Mouse (Mus musculus) forebrain, embryonic 13.5 days (tissue): Measurements from ENCODE around the gene Hoxd3. TPM values are rescaled to one million over a fixed set of nuclear protein-coding genes. Genes with fewer than 3 reads are reported as not detected.

Experiments used
- ATAC-seq: fragments of 200-750 bp; cut with Nextera tagmentation; 2 replicates; pipeline ENCODE4 v1.8.0; 2017
- H3K27ac ChIP-seq: fragments of 300-500 bp; sonication (generic); 2 replicates; pipeline ENCODE4 v1.5.1; 2015; ENCODE audit warnings: inconsistent platforms, mild to moderate bottlenecking, moderate library complexity
- H3K27me3 ChIP-seq: fragments of 300-500 bp; sonication (generic); 2 replicates; pipeline ENCODE4 v1.6.1; 2015; ENCODE audit warnings: mild to moderate bottlenecking, inconsistent platforms
- H3K36me3 ChIP-seq: fragments of 300-500 bp; sonication (generic); 2 replicates; pipeline ENCODE4 v1.6.1; 2015; ENCODE audit warnings: mild to moderate bottlenecking, inconsistent platforms; ENCODE audit not compliant: poor library complexity, severe bottlenecking
- H3K4me1 ChIP-seq: fragments of 300-500 bp; sonication (generic); 2 replicates; pipeline ENCODE4 v1.6.1; 2015; ENCODE audit warnings: inconsistent platforms
- H3K4me2 ChIP-seq: fragments of 300-500 bp; sonication (generic); 2 replicates; pipeline ENCODE4 v1.6.1; 2015; ENCODE audit warnings: inconsistent platforms, mild to moderate bottlenecking, moderate library complexity
- H3K4me3 ChIP-seq: fragments of 300-500 bp; sonication (generic); 2 replicates; pipeline ENCODE4 v1.5.1; 2015; ENCODE audit warnings: mild to moderate bottlenecking, inconsistent platforms
- H3K9ac ChIP-seq: fragments of 300-500 bp; sonication (generic); 2 replicates; pipeline ENCODE4 v1.6.1; 2015; ENCODE audit warnings: mild to moderate bottlenecking, inconsistent platforms
- H3K9me3 ChIP-seq: fragments of 300-500 bp; sonication (generic); replicated peaks from 2 replicates; pipeline ENCODE4 v1.6.1; 2016; ENCODE audit warnings: inconsistent platforms
- WGBS: fragments of 180-500 bp; shearing (Covaris S2); methylation state at CpG from one replicate; pipeline ENCODE4 v1.1.7; 2015; 5-methylcytosine and 5-hydroxymethylcytosine counted together
- polyA plus RNA-seq: library from polyadenylated mRNA; unstranded; fragments of >200 nt; fragmentation: Nextera tagmentation; extraction: Ambion mirVana; gene quantifications from 2 replicates; pipeline ENCODE4 v1.2.1, GENCODE M21; 2015

Gene Hoxd3
- polyA plus RNA-seq, 1 experiment from 2014 or later = not detected

GRCm38 (mm10) chr2:74672481-74673362 lies 39.0 kb upstream of the Hoxd3 start:
- Histone ChIP-seq H3K9ac (no peak overlapping the region), H3K27ac (no peak overlapping the region), H3K27me3 (peaks cover 99% of the 10 kb centered on the region), H3K36me3 (no peaks in the 10 kb centered on the region), H3K4me2 (peak overlapping the region; percentile 52), H3K9me3 (no peaks in the 10 kb centered on the region), H3K4me3 (0 out of 2 replicates have a peak overlapping the region, but pooled peaks have one; percentile 8), H3K4me1 (peaks cover 14% of the 10 kb centered on the region)
- WGBS = 1% methylated on average over 38 of the region's 40 CpGs
- peak; percentile 41 for ATAC-seq

- Histone ChIP-seq H3K36me3 (no peaks in the 10 kb centered on the region), H3K4me3 (no peak overlapping the region), H3K27me3 (peaks cover 99% of the 10 kb centered on the region), H3K27ac (no peak overlapping the region), H3K4me1 (peaks cover 5% of the 10 kb centered on the region), H3K4me2 (no peak overlapping the region), H3K9me3 (no peaks in the 10 kb centered on the region), H3K9ac (no peak overlapping the region)
- no peak for ATAC-seq
- 1% methylated on average over 24 of the region's 24 CpGs for WGBS
Observed at GRCm38 (mm10) chr2:74673835-74674425, 37.8 kb upstream of the Hoxd3 start.

GRCm38 (mm10) chr2:74674881-74675665 lies 36.7 kb upstream of the Hoxd3 start, which contains the start of gene Hoxd12:
TSS of gene Hoxd12 (plus strand) at chr2:74675013.
- Histone ChIP-seq H3K9ac (no peak within 1 kb of the TSS), H3K27me3 (peaks cover 99% of the 10 kb centered on the region), H3K36me3 (no peaks in the 10 kb centered on the region), H3K4me1 (peaks cover 5% of the 10 kb centered on the region), H3K27ac (no peak within 1 kb of the TSS), H3K4me3 (no peak within 1 kb of the TSS), H3K4me2 (no peak within 1 kb of the TSS), H3K9me3 (no peaks in the 10 kb centered on the region)
- ATAC-seq = no peak
- 2% methylated on average over 47 of the region's 47 CpGs for WGBS

GRCm38 (mm10) chr2:74675666-74676282 lies 36.0 kb upstream of the Hoxd3 start:
- Histone ChIP-seq H3K4me1 (peaks cover 5% of the 10 kb centered on the region), H3K9me3 (no peaks in the 10 kb centered on the region), H3K27me3 (peaks cover 100% of the 10 kb centered on the region), H3K27ac (no peak overlapping the region), H3K4me3 (no peak overlapping the region), H3K36me3 (no peaks in the 10 kb centered on the region), H3K4me2 (no peak overlapping the region), H3K9ac (no peak overlapping the region)
- no peak for ATAC-seq
- WGBS = 3% methylated on average over 24 of the region's 24 CpGs

- Histone ChIP-seq H3K4me3 (no peak overlapping the region), H3K36me3 (no peaks in the 10 kb centered on the region), H3K9me3 (no peaks in the 10 kb centered on the region), H3K27ac (no peak overlapping the region), H3K4me2 (no peak overlapping the region), H3K4me1 (peaks cover 5% of the 10 kb centered on the region), H3K27me3 (peaks cover 100% of the 10 kb centered on the region), H3K9ac (no peak overlapping the region)
- WGBS = 1% methylated on average over 9 of the region's 9 CpGs
- no peak for ATAC-seq
Observed at GRCm38 (mm10) chr2:74676376-74677052, 35.2 kb upstream of the Hoxd3 start.

- no peak for ATAC-seq
- 8% methylated on average over 2 of the region's 2 CpGs for WGBS
- Histone ChIP-seq H3K36me3 (no peaks in the 10 kb centered on the region), H3K27ac (no peak overlapping the region), H3K9ac (no peak overlapping the region), H3K4me2 (no peak overlapping the region), H3K4me3 (no peak overlapping the region), H3K9me3 (no peaks in the 10 kb centered on the region), H3K4me1 (peaks cover 9% of the 10 kb centered on the region), H3K27me3 (peaks cover 100% of the 10 kb centered on the region)
Observed at GRCm38 (mm10) chr2:74677106-74677505, 34.6 kb upstream of the Hoxd3 start.

- Histone ChIP-seq H3K4me1 (peaks cover 13% of the 10 kb centered on the region), H3K9me3 (no peaks in the 10 kb centered on the region), H3K9ac (no peak within 1 kb of the TSS), H3K36me3 (no peaks in the 10 kb centered on the region), H3K4me2 (no peak within 1 kb of the TSS), H3K27ac (no peak within 1 kb of the TSS), H3K27me3 (peaks cover 100% of the 10 kb centered on the region), H3K4me3 (no peak within 1 kb of the TSS)
- WGBS = 1% methylated on average over 15 of the region's 15 CpGs
- no peak for ATAC-seq
Observed at GRCm38 (mm10) chr2:74678891-74679595, 32.7 kb upstream of the Hoxd3 start, which contains the start of gene Hoxd11. TSS of gene Hoxd11 (plus strand) at chr2:74679557.

GRCm38 (mm10) chr2:74679596-74679971 lies 32.1 kb upstream of the Hoxd3 start:
- Histone ChIP-seq H3K9me3 (no peaks in the 10 kb centered on the region), H3K27ac (no peak overlapping the region), H3K4me2 (no peak overlapping the region), H3K4me1 (peaks cover 13% of the 10 kb centered on the region), H3K36me3 (no peaks in the 10 kb centered on the region), H3K4me3 (no peak overlapping the region), H3K9ac (no peak overlapping the region), H3K27me3 (peaks cover 100% of the 10 kb centered on the region)
- no peak for ATAC-seq
- 1% methylated on average over 25 of the region's 26 CpGs for WGBS

GRCm38 (mm10) chr2:74679980-74680379 lies 31.7 kb upstream of the Hoxd3 start:
- under 1% methylated on average over 22 of the region's 23 CpGs for WGBS

GRCm38 (mm10) chr2:74680561-74681398 lies 30.9 kb upstream of the Hoxd3 start:
- Histone ChIP-seq H3K9ac (no peak overlapping the region), H3K4me1 (peaks cover 13% of the 10 kb centered on the region), H3K4me3 (no peak overlapping the region), H3K27me3 (peaks cover 100% of the 10 kb centered on the region), H3K36me3 (no peaks in the 10 kb centered on the region), H3K9me3 (no peaks in the 10 kb centered on the region), H3K27ac (no peak overlapping the region), H3K4me2 (no peak overlapping the region)
- no peak for ATAC-seq
- 2% methylated on average over 21 of the region's 21 CpGs for WGBS

More at GRCm38 (mm10) chr2:74679980-74680379, 31.7 kb upstream of the Hoxd3 start:
- Histone ChIP-seq H3K9ac (no peak overlapping the region), H3K36me3 (no peaks in the 10 kb centered on the region), H3K4me3 (no peak overlapping the region), H3K27me3 (peaks cover 100% of the 10 kb centered on the region), H3K4me2 (no peak overlapping the region), H3K27ac (no peak overlapping the region), H3K9me3 (no peaks in the 10 kb centered on the region), H3K4me1 (peaks cover 13% of the 10 kb centered on the region)
- ATAC-seq = no peak
